Mouse (Mus musculus) erythroblast, embryonic 14.5 days (primary cell): ENCODE data around the gene Fam135a.

Experiments used
- GATA1 ChIP-seq: IDR thresholded peaks from 2 replicates; pipeline ENCODE4 v1.6.1; 2012; ENCODE audit warnings: low read length, inconsistent platforms, mixed read lengths
- TAL1 ChIP-seq: IDR thresholded peaks from 3 replicates; pipeline ENCODE4 v1.6.1; 2012; ENCODE audit warnings: low read length, inconsistent platforms, mixed read lengths

- TF ChIP-seq TAL1 = no peak
- no peak for TF ChIP-seq GATA1
Measured at GRCm38 (mm10) chr1:23998866-23999265, 101.3 kb downstream of the Fam135a start.
